Mouse (Mus musculus): ENCODE measurements at regions not wholly inside any gene's neighbourhood (a gene's known extent, or its start where the extent isn't known, plus 50 kb on each side); places are given as distances from the start of the nearest gene placed in this dataset.
"Not testable (repeated sequence)": the region's sequence is repeated elsewhere in the genome, so short reads cannot be mapped to it uniquely, and the experiment has no call there.

DNA sequence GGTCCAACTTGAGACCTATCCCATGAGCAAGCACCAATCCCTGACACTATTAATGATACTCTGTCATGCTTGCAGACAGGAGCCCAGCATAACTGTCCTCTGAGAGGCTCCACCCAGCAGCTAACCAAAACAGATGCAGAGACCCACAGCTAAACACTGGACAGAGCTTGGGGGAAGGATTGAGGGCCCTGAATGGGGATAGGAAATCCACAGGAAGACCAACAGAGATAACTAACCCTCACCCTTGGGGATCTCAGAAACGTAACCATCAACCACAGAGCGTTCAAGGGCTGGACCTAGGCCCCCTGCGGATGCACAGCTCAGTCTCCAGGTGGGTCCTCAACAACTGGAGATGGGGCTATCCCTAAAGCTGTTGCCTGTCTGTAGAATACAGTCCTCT, 93.7 kb downstream of the Cd24a start:
- DNase-seq (ENCODE audit: low spot score) = no peak

DNA sequence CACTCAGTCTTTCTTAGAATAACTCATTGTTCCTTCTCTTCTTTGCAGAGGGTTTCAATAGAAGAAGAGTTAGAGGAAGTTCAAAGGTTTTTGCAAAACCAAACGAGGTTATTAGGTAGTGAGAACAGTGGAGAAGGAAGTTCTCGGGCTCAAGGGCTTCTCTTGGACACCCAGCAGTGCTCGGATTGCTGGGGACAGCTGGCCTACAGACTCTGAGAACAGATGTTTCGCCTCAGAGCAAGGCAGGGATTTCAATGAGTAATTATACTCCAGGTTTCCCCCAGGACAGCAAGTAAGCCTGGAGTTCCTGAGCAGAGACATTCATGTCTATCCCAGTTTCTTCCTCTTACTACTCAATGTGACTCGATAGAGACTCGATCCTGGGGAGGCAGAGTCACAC, 94.4 kb downstream of the Cd24a start:
- no peak for DNase-seq (ENCODE audit: low spot score)

DNA sequence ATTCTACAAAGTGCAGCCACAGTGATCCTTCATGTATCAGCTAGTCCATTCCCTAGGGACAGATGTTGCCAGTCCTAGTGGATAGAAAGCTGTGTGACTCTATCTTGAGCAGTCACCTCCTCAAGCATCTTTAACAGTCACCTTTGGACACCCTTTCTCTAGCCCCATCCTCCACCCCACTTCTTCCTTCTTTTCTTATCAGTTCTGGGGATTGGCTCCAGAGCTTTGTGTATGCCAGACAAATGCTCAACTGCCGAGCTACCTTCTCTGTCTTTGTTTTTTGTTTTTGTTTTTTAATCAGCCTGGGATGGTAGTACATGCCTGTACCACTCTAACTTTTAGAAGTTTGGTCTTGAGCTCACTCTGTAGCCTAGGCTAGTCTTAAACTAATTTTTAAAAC, 96.7 kb downstream of the Cd24a start:
- no peak for DNase-seq (ENCODE audit: low spot score)

DNA sequence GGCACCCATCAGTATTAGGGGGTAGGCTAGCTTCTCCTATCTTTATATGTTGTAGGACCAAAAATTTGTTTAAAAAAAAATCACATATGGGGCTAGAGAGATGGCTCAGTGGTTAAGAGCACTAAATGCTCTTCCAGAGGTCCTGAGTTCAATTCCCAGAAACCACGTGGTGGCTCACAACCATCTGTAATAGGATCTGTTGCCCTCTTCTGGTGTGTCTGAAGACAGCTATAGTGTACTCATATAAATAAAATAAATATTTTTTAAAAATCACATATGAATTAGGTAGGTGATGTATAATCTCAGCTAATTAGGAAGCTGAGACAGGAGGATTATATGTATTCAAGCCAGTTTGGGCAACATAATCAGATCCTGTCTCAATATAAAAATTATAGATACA, 97.4 kb downstream of the Cd24a start:
- DNase-seq (ENCODE audit: low spot score) = not testable (repeated sequence)

DNA sequence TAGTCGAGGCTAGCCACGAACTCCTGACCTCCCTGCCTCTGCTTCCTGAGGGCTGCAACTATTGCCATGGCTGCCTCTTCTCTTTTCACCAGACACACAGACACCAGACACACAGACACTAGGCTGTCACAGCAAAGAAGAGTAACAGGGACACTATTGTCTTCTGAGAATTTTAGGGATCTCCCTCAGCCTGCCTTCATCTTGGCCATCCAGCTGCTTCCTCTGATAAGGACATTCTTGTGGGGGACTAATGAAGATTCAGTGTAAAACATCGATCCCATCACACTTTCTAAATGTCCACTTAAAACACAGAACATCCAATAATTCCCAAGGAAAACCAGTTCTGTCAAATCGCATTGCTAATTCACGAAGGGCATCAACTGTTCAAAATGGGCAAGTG, 98.2 kb downstream of the Cd24a start:
- DNase-seq (ENCODE audit: low spot score) = no peak

DNA sequence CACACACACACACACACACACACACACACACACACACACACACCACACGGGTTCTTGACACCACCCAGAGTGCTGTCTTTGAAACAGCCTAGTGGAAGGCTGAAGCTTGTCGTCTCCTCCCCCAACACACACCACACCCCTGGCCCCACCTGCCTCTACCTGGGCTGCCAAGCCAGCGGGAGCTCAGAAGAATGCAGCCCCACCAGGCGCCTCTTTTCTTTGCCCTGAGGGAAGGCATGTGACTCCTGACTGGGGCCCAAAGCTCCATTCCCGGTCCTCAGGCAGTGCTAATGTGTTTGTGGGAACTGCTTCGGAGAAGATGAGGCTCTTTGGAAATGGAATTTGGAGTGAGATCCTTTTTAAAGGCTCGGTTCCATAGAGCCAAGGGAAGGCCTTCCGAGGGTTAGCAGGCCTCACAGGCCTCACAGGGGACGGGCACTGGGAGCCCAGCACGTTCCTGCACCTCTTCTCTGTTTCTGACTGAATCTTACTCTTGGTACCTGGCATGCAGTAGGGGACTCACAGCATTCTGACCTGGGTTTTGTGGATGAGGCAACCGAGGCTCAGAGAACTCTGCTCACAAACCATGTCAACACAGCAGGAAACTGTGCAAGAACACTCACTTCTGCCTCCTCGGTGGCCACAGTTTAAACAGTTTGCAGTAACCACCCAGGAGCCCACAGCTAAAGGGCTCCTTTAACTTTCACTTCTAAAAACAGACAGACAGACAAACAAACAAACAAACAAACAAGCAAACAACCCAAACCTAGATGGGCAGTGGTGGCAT, 106.4 kb downstream of the Cd24a start:
- no peak for DNase-seq (ENCODE audit: low spot score)

DNA sequence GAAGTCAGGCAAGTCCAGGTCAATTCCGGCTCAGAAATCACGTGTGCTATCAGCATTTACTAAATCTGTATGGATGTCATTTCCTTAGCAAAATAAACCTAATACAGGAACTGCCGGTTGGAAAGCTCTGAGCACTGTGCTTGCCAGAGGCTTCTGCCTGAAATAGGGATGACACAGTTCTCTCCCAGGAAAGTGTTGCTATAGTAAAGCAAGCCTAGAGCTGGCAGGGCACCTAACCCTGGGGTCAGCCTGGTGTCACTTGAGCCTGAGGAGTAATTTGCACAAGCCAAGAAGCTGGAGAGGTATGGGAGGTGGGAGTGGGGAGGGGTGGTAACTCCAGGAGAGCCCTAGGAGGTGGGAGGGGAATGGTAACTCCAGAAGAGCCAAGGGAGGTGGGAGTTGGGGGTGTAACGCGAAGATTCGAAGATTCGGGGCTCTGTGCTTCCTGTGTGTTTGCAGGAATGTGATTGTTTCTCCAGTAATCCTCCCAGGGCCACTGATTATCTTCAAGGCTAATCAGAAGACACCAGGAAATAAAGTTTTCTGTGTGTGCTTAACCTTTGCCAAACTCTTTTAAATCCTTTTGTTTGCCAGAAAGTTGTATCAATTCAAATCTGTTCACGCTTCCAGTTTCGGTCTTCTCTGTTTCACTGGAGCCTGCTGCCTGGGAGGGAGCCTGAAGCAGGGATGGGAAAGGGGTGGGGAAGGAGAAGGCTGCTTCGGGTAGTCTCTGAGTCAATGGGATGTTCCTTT, 111.3 kb downstream of the Cd24a start:
- DNase-seq (ENCODE audit: low spot score) = peak; percentile 11

DNA sequence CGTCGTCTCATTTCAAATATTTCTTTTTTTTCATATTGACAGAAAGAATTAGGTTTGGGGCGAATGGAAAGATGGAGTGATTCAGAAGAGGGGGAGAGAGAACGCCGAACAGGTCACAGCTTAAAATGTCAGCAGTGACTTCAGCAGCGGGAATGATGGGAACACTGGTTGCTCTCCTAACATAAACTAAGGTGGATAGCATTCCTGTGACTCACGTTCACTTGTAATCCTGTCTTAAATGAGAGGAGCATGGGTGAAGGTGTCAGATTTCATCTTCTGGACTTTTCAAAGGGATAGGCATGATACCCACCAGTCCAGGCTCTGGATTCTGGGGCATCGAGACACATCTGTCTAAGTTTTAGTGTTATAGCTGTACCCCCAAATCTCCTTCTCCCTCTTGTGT, 111.8 kb downstream of the Cd24a start:
- DNase-seq (ENCODE audit: low spot score) = no peak

DNA sequence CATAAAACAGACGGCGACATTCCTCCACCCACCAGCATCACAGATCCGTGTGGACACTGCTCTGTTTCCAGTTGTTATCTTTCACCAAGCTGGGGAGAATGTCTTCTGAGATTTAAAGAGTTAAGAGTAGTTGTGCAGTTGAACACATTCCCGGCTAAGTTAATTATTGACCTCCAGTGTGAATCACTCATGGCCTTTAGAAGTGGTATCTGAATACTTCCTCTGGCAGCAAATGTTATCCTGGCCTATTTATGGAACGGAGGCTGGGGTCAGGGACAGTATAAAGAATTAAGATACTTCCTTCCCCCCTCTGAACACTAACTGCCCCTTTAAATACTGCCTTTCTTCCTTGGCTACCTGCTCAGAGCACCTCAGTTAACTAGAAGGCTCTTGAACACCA, 115.9 kb downstream of the Cd24a start:
- no peak for DNase-seq (ENCODE audit: low spot score)

DNA sequence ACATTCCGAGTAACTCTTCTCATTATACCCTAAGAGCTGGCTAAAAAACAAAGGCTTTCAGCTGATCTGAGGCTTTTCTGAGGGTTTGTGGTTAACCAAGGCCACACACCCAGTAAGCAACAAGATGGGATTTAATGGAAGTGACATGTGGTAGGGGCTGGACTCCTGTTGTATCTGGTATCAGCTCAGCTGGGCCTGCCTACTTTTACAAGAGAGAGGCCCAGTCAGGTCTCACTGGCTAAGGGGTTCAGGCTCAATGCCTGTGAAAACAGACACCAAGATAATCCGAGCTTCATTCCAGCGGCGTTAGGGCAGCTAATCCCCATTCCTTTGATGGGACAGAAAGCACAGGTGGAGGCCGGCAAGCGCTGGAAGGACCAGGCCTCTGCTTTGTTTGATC, 116.4 kb downstream of the Cd24a start:
- no peak for DNase-seq (ENCODE audit: low spot score)

DNA sequence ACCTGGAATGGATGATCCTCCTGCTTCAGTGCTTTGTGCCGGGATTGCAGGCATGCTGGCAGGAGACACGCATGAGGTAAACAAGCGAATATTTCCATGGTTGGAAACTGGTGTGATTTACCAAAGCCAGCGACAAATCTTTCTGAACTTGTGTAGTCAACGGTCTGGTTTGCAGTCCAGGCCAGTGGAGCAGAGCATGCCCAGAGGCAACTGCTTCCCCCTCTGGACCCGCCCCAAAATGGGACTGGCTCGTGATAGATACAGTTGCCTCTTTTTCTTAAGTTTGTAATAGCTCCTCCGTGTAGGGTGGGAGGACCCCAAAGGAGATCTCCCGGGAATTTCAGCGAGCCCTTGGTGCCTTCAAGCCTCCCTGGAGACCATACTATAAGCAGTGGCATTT, 117.4 kb downstream of the Cd24a start:
- DNase-seq (ENCODE audit: low spot score) = no peak

DNA sequence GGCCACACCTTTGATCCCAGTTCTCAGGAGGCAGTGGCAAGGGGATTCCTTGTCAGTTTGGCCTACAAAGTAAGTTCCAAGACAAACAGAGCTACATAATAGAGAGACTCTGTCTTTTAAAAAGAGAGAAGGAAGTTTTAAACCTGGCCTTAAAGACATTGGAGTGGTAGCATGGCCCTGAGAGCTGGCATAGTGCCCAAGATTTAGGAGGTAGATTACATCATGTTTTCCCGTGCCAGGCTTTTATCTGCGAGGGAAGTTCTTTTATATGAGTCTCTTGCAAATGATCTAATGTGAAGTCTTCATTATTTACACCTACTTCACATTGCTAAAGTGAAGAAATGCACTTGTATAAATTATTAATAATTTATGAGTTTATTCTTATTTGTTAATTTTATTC, 119.8 kb downstream of the Cd24a start:
- no peak for DNase-seq (ENCODE audit: low spot score)

DNA sequence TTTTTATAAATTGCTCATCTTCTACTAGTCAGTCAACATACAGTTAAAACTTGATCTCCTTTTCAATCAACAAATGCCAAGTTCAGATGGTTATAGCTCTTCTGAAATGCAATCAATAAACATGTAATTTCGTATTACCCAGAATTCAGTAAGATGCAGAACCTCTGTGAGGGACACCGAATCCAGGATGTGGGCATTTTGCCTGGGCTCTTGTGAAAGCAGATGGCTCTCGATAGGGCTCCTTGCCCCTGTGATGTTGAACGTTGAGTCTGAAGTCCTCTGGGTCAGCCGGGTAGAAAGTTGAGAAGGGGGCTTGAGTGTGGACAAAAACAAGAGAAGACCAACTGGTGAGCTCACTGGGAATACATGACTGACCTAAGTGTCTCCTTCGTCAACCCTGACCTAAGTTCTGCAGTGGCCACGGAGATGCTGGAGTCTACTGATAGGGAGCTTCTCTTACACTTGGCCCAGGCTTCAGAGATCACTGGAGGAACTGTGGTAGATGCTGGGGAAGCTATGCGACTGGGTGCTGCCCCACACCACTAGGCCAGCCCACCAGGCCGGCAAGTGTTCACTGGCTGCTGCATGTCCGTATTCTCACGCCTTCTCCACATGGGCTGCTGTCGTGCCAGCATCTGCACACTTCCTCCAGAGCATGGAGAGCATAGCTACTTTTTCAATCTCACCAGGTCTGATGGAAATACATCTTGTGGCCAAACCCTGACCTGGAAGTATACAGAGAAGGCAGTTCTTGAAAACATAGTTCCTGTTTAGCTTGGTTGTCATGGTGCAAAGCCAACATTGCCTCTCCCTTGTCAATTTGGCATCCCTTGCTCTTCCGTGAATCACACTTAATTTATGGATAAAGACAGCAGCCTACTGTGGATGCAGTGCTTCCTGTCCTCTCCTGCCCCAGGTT, 122.5 kb downstream of the Cd24a start:
- DNase-seq (ENCODE audit: low spot score) = no peak

DNA sequence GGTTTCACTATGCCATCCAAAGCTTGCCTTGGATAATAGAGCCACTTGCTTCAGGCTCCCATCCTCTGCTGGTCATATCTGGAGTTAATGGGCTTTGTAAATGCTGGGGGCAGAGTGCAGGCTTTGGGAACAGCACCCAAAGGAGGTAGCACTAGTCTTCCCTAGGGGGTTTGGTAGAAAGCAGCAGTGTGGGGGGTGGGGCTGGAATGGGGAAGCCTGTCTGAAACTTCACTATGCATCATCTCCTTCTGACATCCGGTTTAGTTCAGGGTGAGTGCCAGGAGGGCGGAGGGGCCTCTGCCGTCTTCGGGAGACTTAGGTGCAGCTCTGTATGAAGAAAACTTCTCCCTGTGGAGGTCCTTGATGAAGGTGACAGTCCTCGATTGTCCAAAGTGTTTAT, 124.8 kb downstream of the Cd24a start:
- no peak for DNase-seq (ENCODE audit: low spot score)

DNA sequence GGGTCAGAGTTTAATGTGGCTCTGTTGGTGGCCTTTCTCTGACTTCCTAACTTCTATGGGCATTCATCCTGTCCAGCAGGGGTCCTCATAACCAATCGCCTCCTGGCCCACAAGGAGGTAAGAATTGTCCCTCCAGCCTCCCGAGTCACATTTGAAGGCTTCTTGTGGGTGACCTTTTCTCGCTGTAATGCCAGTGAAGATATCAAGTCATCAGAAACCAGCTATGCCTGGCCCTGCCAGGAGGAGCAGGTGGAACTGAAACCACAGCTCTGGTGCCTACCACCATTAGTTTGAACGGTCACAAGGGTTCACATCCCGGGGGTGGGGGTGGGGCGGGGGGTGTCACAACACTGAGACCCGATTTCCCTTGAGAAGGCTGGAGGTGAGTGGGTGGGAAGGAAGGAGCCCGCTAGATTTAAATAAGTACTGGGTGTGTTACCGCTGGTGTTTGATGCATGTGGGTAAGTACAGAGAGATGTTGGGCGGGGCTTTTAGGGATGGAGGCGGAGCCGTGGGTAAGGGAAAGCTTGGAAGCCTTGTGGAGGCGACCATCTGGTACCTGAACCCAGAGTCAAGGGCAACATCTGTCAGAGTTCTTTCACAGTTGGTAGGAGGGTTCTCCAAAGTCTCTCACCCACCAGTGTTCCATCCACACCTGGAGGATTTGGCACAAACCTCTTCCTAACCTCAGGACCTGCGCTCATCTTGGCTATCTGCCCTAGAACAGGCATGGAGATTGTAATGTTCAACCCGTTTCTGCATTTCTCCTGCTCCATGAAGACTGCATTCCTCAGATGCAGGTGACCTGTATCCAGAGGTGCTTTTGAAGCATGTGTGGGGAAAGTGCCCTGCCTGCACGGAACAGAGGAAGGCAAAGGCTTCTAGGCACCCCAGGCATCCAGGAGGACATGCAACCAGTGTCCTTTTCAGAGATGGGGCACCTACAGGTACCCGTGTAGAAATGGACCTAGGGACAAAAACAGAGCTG, 128.2 kb downstream of the Cd24a start:
- no peak for DNase-seq (ENCODE audit: low spot score)

DNA sequence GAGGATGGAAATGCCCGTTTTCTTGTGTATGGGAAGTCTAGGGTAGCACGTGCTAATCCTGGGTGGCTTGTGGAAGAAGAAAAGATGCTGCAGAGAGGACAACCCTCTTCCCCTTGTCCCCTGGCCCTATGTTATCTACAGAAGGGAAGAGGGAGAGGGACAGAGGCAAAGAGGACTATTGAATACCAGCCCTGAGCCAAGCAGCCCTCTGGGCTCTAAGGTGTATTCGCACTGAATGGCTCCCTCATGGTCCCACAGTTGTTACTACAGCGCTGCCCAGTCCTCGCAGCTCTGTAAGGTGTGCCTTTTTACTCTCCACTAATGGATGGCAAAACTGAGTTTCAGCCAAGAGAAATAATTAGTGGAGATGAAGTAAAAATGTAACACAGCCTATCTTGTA, 128.9 kb downstream of the Cd24a start:
- DNase-seq (ENCODE audit: low spot score) = no peak

DNA sequence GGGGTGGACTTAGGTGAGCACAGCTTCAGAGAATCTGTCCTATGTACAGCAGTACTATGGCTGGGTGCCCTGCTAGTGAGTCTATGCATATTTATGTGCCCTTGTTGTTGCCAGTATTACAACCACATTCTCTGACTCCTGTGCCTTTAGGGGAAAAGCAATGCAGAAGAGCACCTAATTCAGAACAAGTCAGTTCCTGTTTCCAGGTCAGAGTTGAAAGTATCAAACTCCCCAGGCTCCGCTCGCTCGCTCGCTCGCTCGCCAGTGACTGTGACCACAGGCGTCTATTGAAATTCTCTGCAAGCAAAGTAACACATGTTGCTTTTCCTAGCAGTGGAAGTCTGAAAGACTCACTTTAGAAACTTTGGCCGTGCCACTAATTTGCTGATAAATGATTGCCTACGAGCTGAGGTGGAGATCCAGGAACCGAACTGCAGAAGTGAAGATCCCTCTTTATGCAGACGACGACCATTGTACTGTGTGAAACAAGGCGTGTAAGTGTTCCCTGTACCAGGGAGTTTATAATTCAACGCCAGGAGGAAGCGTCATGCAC, 129.8 kb downstream of the Cd24a start:
- DNase-seq (ENCODE audit: low spot score) = no peak

DNA sequence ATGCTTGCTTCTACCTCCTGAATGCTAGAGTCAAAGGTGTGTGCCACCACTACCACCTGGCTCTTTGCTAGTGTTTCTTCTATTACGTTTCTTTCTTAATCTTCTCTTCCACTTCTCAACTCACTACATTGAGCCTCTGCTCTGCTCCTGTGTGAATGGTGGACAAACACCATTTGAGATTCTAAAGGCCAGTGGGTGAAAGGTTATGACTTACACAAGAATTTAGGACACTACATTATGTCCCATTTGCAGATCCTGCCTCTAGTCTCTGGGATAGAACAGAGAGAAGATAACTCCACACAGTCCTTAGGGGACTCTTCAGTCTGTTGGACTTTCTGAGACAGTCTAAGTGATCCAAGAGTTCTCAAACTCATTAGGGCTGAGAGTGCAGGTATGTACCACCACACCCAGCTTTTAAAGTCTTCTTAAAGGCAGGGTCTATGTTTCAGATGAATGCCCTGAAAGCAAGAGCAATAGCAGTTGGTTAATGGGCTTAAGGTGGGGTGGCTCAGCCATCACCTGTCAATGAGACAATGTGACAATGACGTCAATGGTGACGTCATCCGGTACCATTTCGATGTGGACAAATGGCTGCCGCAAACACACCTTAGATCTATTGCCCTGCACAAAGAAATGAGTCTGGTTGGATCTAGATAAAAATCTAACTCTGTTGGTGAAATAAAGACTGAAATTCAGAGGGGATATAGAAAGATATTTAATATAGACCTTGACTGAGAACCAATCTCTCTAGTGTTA, 131.4 kb downstream of the Cd24a start:
- DNase-seq (ENCODE audit: low spot score) = no peak

DNA sequence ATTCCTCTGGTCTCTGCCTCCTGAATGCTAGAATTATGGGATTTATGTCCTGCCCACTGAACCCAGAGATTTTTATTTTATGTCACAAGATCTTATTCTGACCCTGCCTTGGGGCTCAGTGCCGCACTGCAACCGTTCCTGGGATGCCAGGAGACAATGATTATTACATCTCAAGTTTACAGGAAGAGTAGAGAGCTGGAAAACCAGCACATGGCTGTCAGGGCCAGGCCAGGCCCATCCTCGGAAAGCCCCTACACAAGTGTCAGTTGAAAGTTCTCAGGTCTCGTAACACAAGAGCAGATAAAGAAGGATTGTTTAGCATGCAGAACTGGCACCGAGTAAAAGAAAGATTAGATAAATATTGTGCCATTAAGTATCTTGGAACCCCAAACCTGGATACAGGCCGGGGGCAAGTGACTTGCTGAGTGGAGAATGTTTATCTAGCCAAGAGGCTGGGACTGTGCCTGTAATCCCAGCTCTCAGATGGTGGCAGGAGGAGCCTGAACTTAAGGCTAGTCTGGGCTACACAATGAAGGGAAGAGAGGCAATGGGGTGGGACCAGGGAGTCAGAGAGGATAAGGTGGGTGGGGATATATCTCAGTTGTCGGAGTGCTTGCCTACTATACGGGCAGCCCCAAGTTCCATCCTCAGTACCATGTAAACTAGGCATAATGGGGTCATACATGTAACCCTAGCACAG, 132.3 kb downstream of the Cd24a start:
- no peak for DNase-seq (ENCODE audit: low spot score)

DNA sequence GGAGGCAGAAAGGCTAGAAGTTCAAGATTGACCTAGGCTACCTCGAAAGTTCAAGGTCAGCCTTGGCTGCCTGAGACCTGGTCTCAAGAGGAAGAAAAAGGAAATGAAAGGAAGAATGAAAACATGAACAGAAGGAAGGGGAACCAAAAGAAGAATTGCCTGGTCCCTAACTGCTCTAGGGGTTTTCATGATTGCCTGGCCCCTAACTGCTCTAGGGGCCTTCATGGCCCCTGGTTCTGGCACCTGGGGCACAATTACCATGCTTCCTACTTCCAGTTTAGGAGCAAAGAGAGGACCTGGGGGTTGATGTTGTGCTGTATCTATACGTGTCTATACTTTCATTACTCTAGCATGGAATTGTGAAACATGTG, 132.8 kb downstream of the Cd24a start:
- no peak for DNase-seq (ENCODE audit: low spot score)

Data from layer of hippocampus, adult 11-12 months (tissue).